Mouse (Mus musculus) heart, embryonic 16.5 days (tissue): ENCODE measurements at regions not wholly inside any gene's neighbourhood (a gene's known extent, or its start where the extent isn't known, plus 50 kb on each side); places are given as distances from the start of the nearest gene placed in this dataset.

Source experiments
- ATAC-seq: fragments of 200-750 bp; cut with Nextera tagmentation; replicated peaks from 2 replicates; pipeline ENCODE4 v1.8.0; 2017; ENCODE audit warnings: moderate number of reproducible peaks; ENCODE audit not compliant: insufficient read depth, low FRiP score; ENCODE audit errors: extremely low read depth
- H3K27ac ChIP-seq: fragments of 300-500 bp; sonication (generic); 2 replicates; pipeline ENCODE4 v1.5.1; 2014; ENCODE audit warnings: mild to moderate bottlenecking, low read length, control low read depth, moderate library complexity
- H3K27me3 ChIP-seq: fragments of 300-500 bp; sonication (generic); 2 replicates; pipeline ENCODE4 v1.6.1; 2014; ENCODE audit warnings: low read length, mixed read lengths; ENCODE audit not compliant: control insufficient read depth, insufficient read depth
- H3K36me3 ChIP-seq: fragments of 300-500 bp; sonication (generic); 2 replicates; pipeline ENCODE4 v1.6.1; 2014; ENCODE audit not compliant: control insufficient read depth, insufficient read depth
- H3K4me1 ChIP-seq: fragments of 300-500 bp; sonication (generic); 2 replicates; pipeline ENCODE4 v1.6.1; 2014; ENCODE audit warnings: low read length, mixed read lengths; ENCODE audit not compliant: control insufficient read depth, insufficient read depth
- H3K4me2 ChIP-seq: fragments of 300-500 bp; sonication (generic); 2 replicates; pipeline ENCODE4 v1.6.1; 2014; ENCODE audit warnings: low read depth, mild to moderate bottlenecking, control low read depth, low read length
- H3K4me3 ChIP-seq: fragments of 300-500 bp; sonication (generic); 2 replicates; pipeline ENCODE4 v1.5.1; 2014; ENCODE audit warnings: mild to moderate bottlenecking, control low read depth, low read length
- H3K9ac ChIP-seq: fragments of 300-500 bp; sonication (generic); 2 replicates; pipeline ENCODE4 v1.6.1; 2014; ENCODE audit warnings: low read length, control low read depth
- H3K9me3 ChIP-seq: fragments of 300-500 bp; sonication (generic); replicated peaks from 2 replicates; pipeline ENCODE4 v1.6.1; 2016; ENCODE audit warnings: low read length; ENCODE audit not compliant: control insufficient read depth
- WGBS: fragments of 180-500 bp; shearing (Covaris S2); extraction: QIAGEN DNeasy Blood & Tissue Kit; methylation state at CpG from one replicate; pipeline ENCODE4 v1.1.7; 2014; 5-methylcytosine and 5-hydroxymethylcytosine counted together

- 71% methylated on average over 3 of the region's 3 CpGs for WGBS
- no peaks in the 10 kb centered on the region for H3K9me3 ChIP-seq
- H3K9ac ChIP-seq = no peak overlapping the region
- H3K27ac ChIP-seq = no peak overlapping the region
- H3K36me3 ChIP-seq = no peaks in the 10 kb centered on the region
- no peaks in the 10 kb centered on the region for H3K27me3 ChIP-seq
- no peak overlapping the region for H3K4me2 ChIP-seq
- no peak for ATAC-seq
- no peaks in the 10 kb centered on the region for H3K4me1 ChIP-seq
- H3K4me3 ChIP-seq = no peak overlapping the region
These were observed 105.1 kb downstream of the Mtx2 start for GRCm38 (mm10) chr2:74930702-74931101.

DNA sequence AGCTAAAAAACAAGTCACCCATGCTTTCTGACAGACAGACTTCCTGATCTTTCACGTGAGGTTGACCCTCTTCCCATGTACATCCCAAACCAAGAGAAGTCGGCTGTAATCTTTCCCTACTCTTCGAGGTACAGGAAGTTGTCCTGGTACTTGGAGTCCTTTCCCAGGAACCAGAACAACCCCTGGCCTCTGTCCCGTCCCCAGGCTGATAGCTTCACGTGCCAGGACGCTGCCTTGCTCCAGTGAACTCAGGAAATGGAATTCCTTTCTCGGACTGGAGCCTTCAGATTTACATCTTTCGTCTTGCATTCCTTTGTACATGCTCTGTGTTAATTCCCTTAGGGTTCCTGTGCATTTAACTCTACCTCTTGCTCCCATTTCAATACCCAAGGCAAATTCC lies 107.6 kb downstream of the Mtx2 start:
- Histone ChIP-seq H3K4me1 (no peaks in the 10 kb centered on the region), H3K27me3 (no peaks in the 10 kb centered on the region), H3K27ac (no peak overlapping the region), H3K4me3 (no peak overlapping the region), H3K4me2 (no peak overlapping the region), H3K36me3 (no peaks in the 10 kb centered on the region), H3K9me3 (no peaks in the 10 kb centered on the region), H3K9ac (no peak overlapping the region)
- 16% methylated on average over 8 of the region's 8 CpGs for WGBS
- no peak for ATAC-seq

GRCm38 (mm10) chr2:74933771-74934170 lies 108.2 kb downstream of the Mtx2 start:
- WGBS = 82% methylated on average over 1 of the region's 1 CpGs
- Histone ChIP-seq H3K27ac (no peak overlapping the region), H3K4me1 (no peaks in the 10 kb centered on the region), H3K9me3 (no peaks in the 10 kb centered on the region), H3K4me2 (no peak overlapping the region), H3K36me3 (no peaks in the 10 kb centered on the region), H3K27me3 (no peaks in the 10 kb centered on the region), H3K9ac (no peak overlapping the region), H3K4me3 (no peak overlapping the region)
- ATAC-seq = no peak

- H3K36me3 ChIP-seq = no peaks in the 10 kb centered on the region
- no peak overlapping the region for H3K9ac ChIP-seq
- no peak overlapping the region for H3K27ac ChIP-seq
- H3K27me3 ChIP-seq = no peaks in the 10 kb centered on the region
- no peak for ATAC-seq
- no peaks in the 10 kb centered on the region for H3K4me1 ChIP-seq
- 69% methylated on average over 9 of the region's 9 CpGs for WGBS
- H3K4me2 ChIP-seq = no peak overlapping the region
- no peaks in the 10 kb centered on the region for H3K9me3 ChIP-seq
- no peak overlapping the region for H3K4me3 ChIP-seq
These were observed 113.1 kb downstream of the Mtx2 start for GRCm38 (mm10) chr2:74938711-74939110.

DNA sequence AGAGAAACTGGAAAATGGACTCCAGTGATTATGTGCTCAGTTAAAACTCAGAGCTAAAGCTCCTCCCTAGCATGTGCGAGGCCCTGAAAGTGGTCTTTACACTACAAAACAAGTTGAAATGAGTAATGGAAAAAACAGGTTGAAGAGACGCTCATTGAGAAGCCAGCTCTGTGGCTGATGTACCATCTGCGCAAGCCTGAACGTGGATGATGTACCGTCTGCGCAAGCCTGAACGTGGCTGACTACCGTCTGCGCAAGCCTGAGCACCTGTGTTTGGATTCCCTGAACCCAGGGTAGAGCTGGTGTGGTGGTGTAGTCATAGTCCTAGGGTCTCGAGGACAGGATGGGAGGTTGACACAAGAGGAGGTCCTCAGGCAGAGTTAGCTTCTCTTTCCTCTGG lies 116.4 kb downstream of the Mtx2 start:
- Histone ChIP-seq H3K4me1 (no peaks in the 10 kb centered on the region), H3K27me3 (no peaks in the 10 kb centered on the region), H3K4me2 (no peak overlapping the region), H3K36me3 (no peaks in the 10 kb centered on the region), H3K4me3 (no peak overlapping the region), H3K9me3 (no peaks in the 10 kb centered on the region), H3K27ac (no peak overlapping the region), H3K9ac (no peak overlapping the region)
- 87% methylated on average over 10 of the region's 10 CpGs for WGBS
- ATAC-seq = no peak

DNA sequence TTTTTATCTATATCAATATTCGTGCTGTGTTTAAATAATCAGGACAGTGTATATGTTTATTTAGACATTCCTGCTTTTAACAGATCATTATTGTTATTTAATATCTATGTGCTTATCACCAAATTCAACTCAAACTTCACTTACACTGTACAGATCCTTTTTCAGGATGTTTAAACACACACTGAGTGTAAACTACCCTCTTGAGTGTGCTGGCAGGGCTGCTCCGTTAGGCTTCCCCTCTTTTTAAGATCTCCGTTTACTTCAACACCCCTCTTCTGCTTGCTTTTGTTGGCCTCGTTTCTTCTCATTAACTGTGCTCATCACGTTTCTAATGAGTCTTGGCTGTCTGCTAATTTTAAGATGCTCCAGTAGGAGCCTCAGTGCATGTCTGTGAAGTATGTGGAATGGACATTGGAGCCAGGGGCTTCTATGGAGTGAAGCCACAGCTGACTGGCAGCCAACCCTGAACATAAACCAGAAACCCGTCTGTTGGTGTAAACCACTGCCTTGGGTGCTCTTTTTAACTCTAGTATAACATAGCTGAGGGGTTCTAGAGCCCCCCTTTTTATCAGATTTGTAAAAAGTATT lies 117.1 kb downstream of the Mtx2 start:
- Histone ChIP-seq H3K4me3 (no peak overlapping the region), H3K9me3 (no peaks in the 10 kb centered on the region), H3K4me2 (no peak overlapping the region), H3K27me3 (no peaks in the 10 kb centered on the region), H3K9ac (no peak overlapping the region), H3K36me3 (no peaks in the 10 kb centered on the region), H3K27ac (no peak overlapping the region), H3K4me1 (no peaks in the 10 kb centered on the region)
- no peak for ATAC-seq
- WGBS = 51% methylated on average over 6 of the region's 6 CpGs

DNA sequence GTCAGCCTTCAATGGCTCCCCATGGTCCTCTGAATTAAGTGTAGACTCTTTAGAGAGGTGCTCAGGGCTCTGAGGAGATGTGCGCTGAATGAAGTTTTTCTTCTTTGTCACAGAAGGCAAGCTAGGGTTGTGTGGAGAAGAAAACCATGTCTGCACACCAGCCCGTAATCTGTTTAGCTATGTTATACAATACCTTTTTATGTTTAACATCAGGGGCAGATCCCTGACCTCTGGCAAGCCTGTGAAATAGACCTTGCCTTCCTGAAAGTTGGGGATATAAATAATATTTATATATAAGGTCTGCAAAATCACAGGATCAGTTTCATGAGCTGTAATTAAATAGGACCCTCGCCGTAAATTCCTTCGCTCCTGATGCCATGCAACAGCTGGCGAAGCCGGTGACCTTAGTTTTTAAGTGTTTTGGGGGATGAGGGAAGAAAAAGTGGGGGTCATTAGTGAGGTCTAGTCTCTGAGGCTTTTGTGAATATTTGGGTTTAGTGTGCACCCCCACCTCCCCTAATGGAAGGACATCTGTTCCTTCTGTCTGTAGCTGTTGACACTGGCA lies 119.7 kb downstream of the Mtx2 start:
- Histone ChIP-seq H3K4me2 (no peak overlapping the region), H3K27ac (no peak overlapping the region), H3K9me3 (no peaks in the 10 kb centered on the region), H3K4me1 (no peaks in the 10 kb centered on the region), H3K9ac (no peak overlapping the region), H3K36me3 (no peaks in the 10 kb centered on the region), H3K4me3 (no peak overlapping the region), H3K27me3 (no peaks in the 10 kb centered on the region)
- 93% methylated on average over 7 of the region's 7 CpGs for WGBS
- ATAC-seq = no peak

GRCm38 (mm10) chr2:74951401-74952260 lies 126.0 kb downstream of the Mtx2 start:
- H3K27ac ChIP-seq = no peak overlapping the region
- no peak for ATAC-seq
- H3K27me3 ChIP-seq = no peaks in the 10 kb centered on the region
- no peak overlapping the region for H3K9ac ChIP-seq
- no peaks in the 10 kb centered on the region for H3K36me3 ChIP-seq
- no peak overlapping the region for H3K4me2 ChIP-seq
- H3K4me3 ChIP-seq = no peak overlapping the region
- H3K4me1 ChIP-seq = no peaks in the 10 kb centered on the region
- no peaks in the 10 kb centered on the region for H3K9me3 ChIP-seq
- 71% methylated on average over 12 of the region's 12 CpGs for WGBS

DNA sequence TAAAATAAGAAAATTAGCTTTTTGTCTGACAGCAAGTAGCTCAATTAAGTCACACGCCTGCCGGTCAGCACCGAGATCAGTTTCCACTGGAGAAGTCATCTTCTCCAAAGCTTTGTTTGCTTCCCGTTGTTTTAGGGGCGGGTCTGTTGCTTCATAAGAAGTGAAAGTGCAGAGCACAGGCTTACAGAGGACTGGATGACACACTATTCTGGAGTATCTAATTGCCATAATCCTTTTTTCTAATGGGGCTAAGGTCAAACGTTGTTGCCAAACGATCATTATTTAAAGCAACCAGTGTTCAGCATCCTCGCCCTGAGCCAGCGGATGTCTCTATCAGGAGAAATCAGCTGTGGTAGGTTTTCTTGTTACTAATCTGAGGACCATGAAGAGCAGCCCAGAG lies 128.5 kb downstream of the Mtx2 start:
- no peaks in the 10 kb centered on the region for H3K27me3 ChIP-seq
- no peaks in the 10 kb centered on the region for H3K9me3 ChIP-seq
- H3K4me1 ChIP-seq = no peaks in the 10 kb centered on the region
- ATAC-seq = no peak
- no peak overlapping the region for H3K4me3 ChIP-seq
- no peaks in the 10 kb centered on the region for H3K36me3 ChIP-seq
- WGBS = 79% methylated on average over 9 of the region's 9 CpGs
- no peak overlapping the region for H3K9ac ChIP-seq
- no peak overlapping the region for H3K27ac ChIP-seq
- H3K4me2 ChIP-seq = no peak overlapping the region
